Mouse (Mus musculus) CD8-positive naive resting alpha-beta T cell, adult 57 days (primary cell): ENCODE data around the gene Sfxn2. TPM values are rescaled to one million over a fixed set of nuclear protein-coding genes. Genes with fewer than 3 reads are reported as not detected.

Source experiments
- total RNA-seq: library from RNA; stranded (reverse); gene quantifications from one replicate; pipeline ENCODE4 v1.2.4, GENCODE M21; 2023

Sfxn2 gene
- 12.9 TPM for total RNA-seq

DNA sequence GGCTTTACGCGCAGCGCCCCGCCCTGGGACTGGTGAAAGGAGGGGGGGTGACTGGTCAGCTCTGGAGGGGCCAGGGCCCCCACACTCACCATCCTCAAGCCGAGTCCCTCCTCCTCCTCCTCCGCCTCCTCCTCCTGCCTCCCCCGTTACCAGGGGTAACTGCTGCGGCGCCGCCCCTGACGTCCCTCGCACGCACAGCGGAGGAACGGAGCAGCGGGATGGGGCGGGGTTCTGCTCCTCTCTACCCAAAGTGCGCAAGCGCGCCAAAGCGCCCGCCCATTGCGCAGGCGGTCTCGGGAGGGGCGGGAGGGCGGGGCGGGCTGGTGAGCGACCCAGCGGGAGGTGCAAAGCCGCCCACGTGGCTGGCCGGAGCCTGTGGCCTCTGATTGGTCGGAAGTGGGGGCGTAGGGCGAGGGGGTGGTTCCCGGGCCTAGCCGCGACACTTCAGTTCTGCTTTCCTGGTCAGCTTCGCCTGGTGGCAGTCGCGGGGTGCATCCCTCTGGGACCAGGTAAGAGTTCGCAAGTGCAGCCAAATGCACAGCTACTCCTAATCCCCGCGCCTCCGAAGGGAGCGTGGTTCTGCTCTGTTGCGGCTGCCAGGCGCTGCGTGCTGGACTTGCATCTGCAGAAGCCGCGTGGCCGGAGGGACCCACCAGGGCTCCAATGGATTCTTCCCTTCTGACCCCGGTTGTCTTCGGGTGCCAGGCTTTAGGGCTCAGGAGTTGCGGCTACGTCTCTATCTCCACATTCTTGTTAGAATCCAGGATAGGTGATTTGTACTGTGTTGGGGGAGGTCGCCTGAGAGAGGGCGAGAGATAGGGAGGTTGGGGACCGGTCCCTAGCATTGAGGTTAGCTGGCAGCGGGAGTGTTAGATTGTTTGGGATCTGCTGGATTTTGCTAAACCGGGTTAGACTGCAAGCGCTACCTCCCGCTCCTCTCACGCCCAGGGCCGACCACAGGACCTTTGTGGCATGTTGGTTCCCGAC, at the start of gene Sfxn2, which contains the start of gene Arl3:
Sfxn2 (plus strand) TSS at position 415 of the 987 bp plus-strand sequence.
Arl3 (minus strand) TSS at position 248 of the 987 bp plus-strand sequence.

DNA sequence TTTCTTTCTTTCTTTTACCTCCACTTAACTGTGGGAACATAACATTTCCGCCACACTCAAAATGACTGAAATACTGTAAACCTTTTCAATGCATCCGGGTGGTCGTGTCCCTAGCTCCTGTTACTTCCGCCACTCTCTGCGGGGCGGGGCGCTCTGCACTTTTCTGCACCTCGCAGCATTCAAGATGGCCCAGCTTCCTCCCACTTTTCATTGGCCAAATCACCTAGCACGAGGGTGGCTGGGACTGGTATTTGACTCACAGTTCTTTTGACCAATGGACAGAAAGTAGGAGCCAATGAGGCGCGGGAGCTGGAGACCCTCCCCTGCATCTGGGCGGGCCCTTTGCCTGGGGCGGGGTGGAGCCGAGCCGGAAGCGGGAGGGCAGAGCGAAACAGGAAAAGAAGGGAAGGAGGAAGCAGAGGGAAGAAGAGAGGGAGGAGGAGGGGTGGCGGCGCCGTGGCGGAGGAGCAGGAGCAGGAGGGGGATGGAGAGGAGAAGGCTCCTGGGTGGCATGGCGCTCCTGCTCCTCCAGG, 25.6 kb downstream of the Sfxn2 start, which contains the start of gene Wbp1l:
Wbp1l (plus strand) TSS at position 365 of the 533 bp plus-strand sequence.

Other genes with a start within 250 kb of the Sfxn2 start
- 1.8 TPM for gene Psd, start 246.2 kb upstream of the Sfxn2 start, total RNA-seq
- gene Fbxl15, start 245.2 kb upstream of the Sfxn2 start, total RNA-seq: 3.6 TPM
- gene Cuedc2, start 234.7 kb upstream of the Sfxn2 start, total RNA-seq: 38.3 TPM
- gene Mfsd13a, start 232.2 kb upstream of the Sfxn2 start, total RNA-seq: 1.9 TPM
- gene 2310034G01Rik, start 223.1 kb upstream of the Sfxn2 start, total RNA-seq: not detected
- 88.7 TPM for gene Actr1a, start 177.6 kb upstream of the Sfxn2 start, total RNA-seq
- 35.1 TPM for gene Sufu, start 176.5 kb upstream of the Sfxn2 start, total RNA-seq
- 54.3 TPM for gene Trim8, start 71.7 kb upstream of the Sfxn2 start, total RNA-seq
- gene Arl3, start 167 bp upstream of the Sfxn2 start, total RNA-seq: 18.2 TPM
- gene Wbp1l, start 25.7 kb downstream of the Sfxn2 start, total RNA-seq: 63.6 TPM
- not detected for gene Cyp17a1, start 99.8 kb downstream of the Sfxn2 start, total RNA-seq
- 4.1 TPM for gene Borcs7, start 116.5 kb downstream of the Sfxn2 start, total RNA-seq
- 30.0 TPM for gene As3mt, start 134.1 kb downstream of the Sfxn2 start, total RNA-seq
- gene Cnnm2, start 188.2 kb downstream of the Sfxn2 start, total RNA-seq: 7.3 TPM